Mouse (Mus musculus) neural tube, embryonic 15.5 days (tissue): ENCODE data around the gene E4f1. TPM values are rescaled to one million over a fixed set of nuclear protein-coding genes. Genes with fewer than 3 reads are reported as not detected.

Experiments
- ATAC-seq: fragments of 200-750 bp; cut with Nextera tagmentation; 2 replicates; pipeline ENCODE4 v1.8.0; 2017; ENCODE audit warnings: mild to moderate bottlenecking, moderate TSS enrichment, moderate library complexity; ENCODE audit not compliant: low FRiP score
- H3K27ac ChIP-seq: fragments of 300-500 bp; sonication (generic); replicated peaks from 2 replicates; pipeline ENCODE4 v1.5.1; 2015; ENCODE audit warnings: mild to moderate bottlenecking, inconsistent platforms
- H3K27me3 ChIP-seq: fragments of 300-500 bp; sonication (generic); replicated peaks from 2 replicates; pipeline ENCODE4 v1.6.1; 2015; ENCODE audit warnings: inconsistent platforms
- H3K36me3 ChIP-seq: fragments of 300-500 bp; sonication (generic); 2 replicates; pipeline ENCODE4 v1.6.1; 2015; ENCODE audit warnings: inconsistent platforms
- H3K4me1 ChIP-seq: fragments of 300-500 bp; sonication (generic); 2 replicates; pipeline ENCODE4 v1.6.1; 2015; ENCODE audit warnings: inconsistent platforms
- H3K4me2 ChIP-seq: fragments of 300-500 bp; sonication (generic); 2 replicates; pipeline ENCODE4 v1.6.1; 2015; ENCODE audit warnings: inconsistent platforms, mild to moderate bottlenecking, moderate library complexity
- H3K4me3 ChIP-seq: fragments of 300-500 bp; sonication (generic); replicated peaks from 2 replicates; pipeline ENCODE4 v1.5.1; 2015; ENCODE audit warnings: mild to moderate bottlenecking, inconsistent platforms
- H3K9ac ChIP-seq: fragments of 300-500 bp; sonication (generic); replicated peaks from 2 replicates; pipeline ENCODE4 v1.6.1; 2015; ENCODE audit warnings: mild to moderate bottlenecking, inconsistent platforms
- H3K9me3 ChIP-seq: fragments of 300-500 bp; sonication (generic); replicated peaks from 2 replicates; pipeline ENCODE4 v1.6.1; 2016; ENCODE audit warnings: inconsistent platforms
- WGBS: fragments of 180-500 bp; shearing (Covaris S2); methylation state at CpG from one replicate; pipeline ENCODE4 v1.1.7; 2015; ENCODE audit warnings: mixed read lengths; 5-methylcytosine and 5-hydroxymethylcytosine counted together
- polyA plus RNA-seq: library from polyadenylated mRNA; unstranded; fragments of >200 nt; fragmentation: Nextera tagmentation; extraction: Ambion mirVana; gene quantifications from 2 replicates; pipeline ENCODE4 v1.2.1, GENCODE M21; 2015

The E4f1 gene
- 46.3 and 49.5 TPM in 2 replicates for polyA plus RNA-seq

DNA sequence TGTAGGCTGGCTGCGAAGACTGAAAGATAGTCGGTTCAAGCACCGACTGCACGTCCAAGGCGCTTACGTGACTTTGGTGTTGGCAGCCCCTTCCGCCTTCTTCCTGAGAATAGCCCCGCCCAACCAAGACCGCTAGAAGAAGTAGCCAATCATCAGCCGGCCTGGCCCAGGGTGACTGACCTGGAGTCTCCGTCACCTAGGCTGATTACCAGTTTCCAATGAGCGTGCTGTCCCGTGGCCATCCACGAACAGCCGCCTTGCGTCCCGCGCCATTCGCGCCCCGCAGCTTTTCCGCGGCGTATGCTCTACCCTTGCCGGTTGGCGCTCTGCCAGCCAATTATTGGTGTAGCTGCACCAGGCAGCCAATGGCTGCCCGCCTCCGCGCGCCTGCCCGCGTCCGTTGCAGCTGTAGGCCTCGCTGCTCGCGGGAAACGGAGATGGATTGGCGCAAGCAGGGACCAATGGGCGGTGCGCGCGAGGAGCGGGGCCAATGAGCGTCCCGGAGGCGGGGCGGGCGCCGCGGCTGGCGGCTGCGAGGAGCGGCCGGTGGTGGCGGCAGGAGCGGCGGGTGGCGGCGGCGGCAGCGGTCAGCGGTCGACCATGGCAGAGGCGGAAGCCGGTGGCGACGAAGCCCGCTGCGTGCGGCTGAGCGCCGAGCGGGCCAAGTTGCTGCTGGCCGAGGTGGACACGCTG, at the start of gene E4f1, which contains the start of gene Pgp:
Gene E4f1, minus strand, starts transcription at position 404 of the 693 bp plus-strand sequence.
Gene Pgp, plus strand, starts transcription at position 483 of the 693 bp plus-strand sequence.
- Histone ChIP-seq H3K9ac (peak within 1 kb of the TSS; percentile 92), H3K4me3 (peak within 1 kb of the TSS; percentile 92), H3K27me3 (no peaks in the 10 kb centered on the region), H3K4me1 (peaks cover 42% of the 10 kb centered on the region), H3K4me2 (peak within 1 kb of the TSS; percentile 99), H3K9me3 (no peaks in the 10 kb centered on the region), H3K36me3 (peaks cover 13% of the 10 kb centered on the region), H3K27ac (peak within 1 kb of the TSS; percentile 91)
- ATAC-seq, result peak; percentile 96
- WGBS, result under 1% methylated on average over 57 of the region's 75 CpGs

DNA sequence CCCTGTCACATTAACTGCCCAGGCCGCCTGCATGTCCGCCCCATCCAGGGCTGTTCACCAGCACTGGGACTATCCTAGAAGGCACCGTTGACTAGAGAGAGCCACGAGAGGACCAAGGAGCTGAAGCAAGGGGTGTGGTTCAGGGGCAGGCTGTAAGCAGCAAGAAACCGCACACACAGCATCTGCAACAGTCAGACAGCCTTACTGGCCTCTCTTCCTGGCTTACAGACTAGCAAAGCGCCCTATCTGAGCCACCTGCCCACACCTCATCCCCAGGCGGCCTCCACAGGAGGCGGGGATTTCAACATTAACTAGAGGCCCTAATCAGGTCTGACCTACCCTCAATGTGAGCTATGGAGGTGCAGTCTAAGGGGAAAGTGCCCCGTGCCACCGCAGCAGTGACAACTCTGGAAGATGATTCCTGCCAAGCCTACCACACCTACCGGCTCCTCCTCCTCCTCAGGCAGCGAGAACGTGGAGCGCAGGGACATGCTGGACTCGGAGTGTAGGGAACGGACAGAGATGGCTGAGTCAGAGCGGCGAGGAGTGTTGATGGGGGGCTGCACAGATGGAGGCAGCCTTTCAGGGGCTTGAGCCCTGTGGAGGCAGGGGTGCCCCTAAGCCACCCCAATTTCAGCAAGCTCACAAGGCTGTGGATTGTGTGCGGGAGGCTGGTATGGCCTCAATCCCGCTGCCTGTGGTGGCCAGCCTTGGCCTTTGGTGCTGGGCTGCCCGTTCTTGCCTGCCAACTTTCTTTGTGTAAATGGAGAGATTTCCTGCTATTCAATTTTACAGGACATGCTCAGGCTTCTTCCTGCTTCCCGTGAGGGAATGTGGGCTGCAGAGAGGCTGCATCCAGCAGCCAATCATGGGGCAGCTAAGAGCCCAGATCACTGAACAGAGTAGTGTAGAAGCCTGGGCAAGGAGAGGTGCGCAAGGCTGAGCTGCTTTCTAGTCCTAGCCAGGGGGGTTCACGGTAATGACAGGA, 44.5 kb upstream of the E4f1 start:
- 89% methylated on average over 24 of the region's 24 CpGs for WGBS
- 0 out of 2 replicates have a peak overlapping the region, but pooled peaks have one; percentile 5 for H3K4me2 ChIP-seq
- H3K9me3 ChIP-seq, result no peaks in the 10 kb centered on the region
- no peaks in the 10 kb centered on the region for H3K27me3 ChIP-seq
- H3K36me3 ChIP-seq, result peaks cover 73% of the 10 kb centered on the region
- H3K9ac ChIP-seq, result no peak overlapping the region
- H3K4me1 ChIP-seq, result no peaks in the 10 kb centered on the region
- H3K27ac ChIP-seq, result peak overlapping the region; percentile 18; the same call in 1 of the 2 replicates
- ATAC-seq, result no peak
- no peak overlapping the region for H3K4me3 ChIP-seq

DNA sequence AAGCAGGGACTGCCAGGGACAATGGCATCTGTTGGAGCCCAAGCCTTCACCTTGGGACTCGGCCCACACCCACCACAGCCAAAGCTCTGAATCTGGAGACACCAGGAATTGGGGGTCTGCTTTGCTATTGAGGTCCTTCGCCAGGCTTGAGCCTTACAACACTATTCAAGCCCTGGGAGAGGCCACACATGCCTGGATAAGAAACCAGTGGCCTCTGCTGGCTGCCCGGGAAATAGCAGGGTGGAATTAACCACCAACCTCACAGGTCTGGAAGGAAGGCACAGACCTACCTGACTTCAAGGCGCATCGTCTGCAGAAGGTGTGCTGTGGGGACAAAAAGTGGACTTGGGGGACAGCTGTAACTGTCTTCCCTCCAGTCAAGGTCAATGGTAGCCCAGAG, 43.5 kb upstream of the E4f1 start:
- Histone ChIP-seq H3K9ac (no peak overlapping the region), H3K4me3 (no peak overlapping the region), H3K27me3 (no peaks in the 10 kb centered on the region), H3K36me3 (peaks cover 81% of the 10 kb centered on the region), H3K9me3 (no peaks in the 10 kb centered on the region), H3K27ac (no peak overlapping the region), H3K4me2 (no peak overlapping the region), H3K4me1 (no peaks in the 10 kb centered on the region)
- ATAC-seq, result peak; percentile 39; the same call in 1 of the 2 replicates
- WGBS, result 55% methylated on average over 5 of the region's 5 CpGs

DNA sequence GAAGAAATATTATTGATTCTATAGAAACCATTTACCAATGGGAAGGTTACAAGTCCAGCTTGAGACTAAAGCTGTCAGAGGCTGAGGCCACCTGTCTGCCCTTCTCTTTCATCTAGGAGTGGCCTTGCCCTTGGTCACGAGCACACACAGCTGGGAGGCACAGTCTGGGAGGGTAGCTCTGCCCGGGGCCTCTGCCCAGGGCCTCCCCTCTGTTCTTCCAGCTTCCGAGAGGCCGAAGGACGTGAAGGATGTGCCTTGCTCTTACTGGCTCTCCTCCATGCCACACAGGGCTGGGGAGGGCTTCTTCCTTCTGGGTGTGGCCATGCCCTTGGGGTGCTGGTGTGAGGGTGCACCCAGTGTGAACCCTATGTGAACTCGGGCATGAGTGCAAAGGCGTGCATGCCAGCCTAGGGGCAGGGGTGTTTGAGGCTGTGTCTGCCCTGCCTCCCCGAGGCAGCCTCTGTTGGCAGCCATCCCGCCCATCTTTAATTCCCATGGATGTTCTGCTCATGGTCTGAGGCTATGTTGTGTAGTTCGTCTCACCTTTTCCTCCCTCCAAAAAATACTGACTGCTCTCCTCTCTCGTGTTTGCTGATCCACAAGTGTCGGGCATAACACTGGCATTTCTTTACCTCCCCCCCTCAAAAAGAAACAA, 37.8 kb upstream of the E4f1 start:
- Histone ChIP-seq H3K27me3 (no peaks in the 10 kb centered on the region), H3K4me3 (no peak overlapping the region), H3K36me3 (peaks cover 89% of the 10 kb centered on the region), H3K9me3 (no peaks in the 10 kb centered on the region), H3K4me1 (peaks cover 4% of the 10 kb centered on the region), H3K4me2 (no peak overlapping the region), H3K27ac (no peak overlapping the region), H3K9ac (no peak overlapping the region)
- 83% methylated on average over 12 of the region's 12 CpGs for WGBS
- ATAC-seq, result no peak

DNA sequence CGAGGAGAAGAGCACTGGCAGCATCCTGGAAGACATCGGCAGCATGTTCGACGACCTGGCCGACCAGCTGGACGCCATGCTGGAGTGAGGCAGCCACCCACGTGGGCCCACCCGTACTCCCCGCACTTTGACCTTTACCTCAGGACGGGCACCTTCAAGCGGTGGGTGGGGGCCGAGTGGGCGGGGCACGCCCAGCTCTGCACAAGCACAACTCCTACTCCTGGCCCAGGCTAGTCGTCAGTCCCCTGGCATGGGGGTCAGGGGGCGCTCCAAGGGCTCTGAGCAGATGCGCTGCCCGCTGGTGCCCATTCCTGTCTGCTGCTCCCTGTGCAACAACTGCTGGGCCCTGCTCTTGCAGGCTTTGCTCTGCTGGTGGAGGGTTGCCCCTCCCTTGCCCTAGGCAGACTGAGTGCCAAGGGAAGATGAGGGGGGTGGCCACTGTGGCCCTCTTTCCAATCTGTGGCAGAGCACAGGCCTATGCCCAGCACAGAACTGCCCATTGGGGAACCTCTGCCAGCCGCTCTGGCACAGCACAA, 37.1 kb upstream of the E4f1 start:
- no peak for ATAC-seq
- peaks cover 4% of the 10 kb centered on the region for H3K4me1 ChIP-seq
- 62% methylated on average over 19 of the region's 19 CpGs for WGBS
- no peaks in the 10 kb centered on the region for H3K27me3 ChIP-seq
- H3K4me3 ChIP-seq, result no peak overlapping the region
- H3K27ac ChIP-seq, result no peak overlapping the region
- no peak overlapping the region for H3K4me2 ChIP-seq
- peaks cover 96% of the 10 kb centered on the region for H3K36me3 ChIP-seq
- no peaks in the 10 kb centered on the region for H3K9me3 ChIP-seq
- no peak overlapping the region for H3K9ac ChIP-seq

DNA sequence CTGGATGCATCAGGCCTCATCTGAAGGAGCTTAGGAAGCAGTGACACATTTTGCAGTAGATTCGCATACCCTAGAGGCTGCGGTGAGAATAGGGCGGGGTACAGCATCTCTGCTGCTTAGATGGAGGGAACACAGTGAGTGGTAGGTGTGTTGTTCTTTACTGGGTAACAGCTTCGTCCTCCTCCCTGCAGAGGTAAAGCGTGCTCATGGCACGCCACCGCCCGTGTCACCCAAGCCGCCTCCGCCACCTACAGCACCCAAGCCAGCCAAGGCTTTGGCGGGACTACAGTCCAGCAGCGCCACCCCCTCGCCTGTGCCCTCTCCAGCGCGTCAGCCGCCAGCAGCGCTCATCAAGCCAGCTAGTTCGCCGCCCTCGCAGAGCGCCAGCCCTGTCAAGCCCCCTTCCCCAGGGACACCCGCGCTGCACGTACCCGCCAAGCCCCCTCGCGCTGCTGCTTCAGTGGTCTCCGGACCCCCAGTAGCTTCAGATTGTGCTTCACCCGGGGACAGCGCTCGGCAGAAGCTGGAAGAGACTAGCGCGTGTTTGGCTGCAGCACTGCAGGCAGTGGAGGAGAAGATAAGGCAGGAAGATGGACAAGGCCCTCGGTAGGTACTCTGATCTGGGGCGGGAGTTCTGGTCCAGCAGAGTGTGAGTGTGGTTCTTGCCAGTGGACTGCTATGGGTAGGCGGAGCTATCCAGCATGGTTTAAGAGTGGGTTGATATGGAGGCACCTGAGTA, 36.4 kb upstream of the E4f1 start:
- Histone ChIP-seq H3K4me3 (no peak overlapping the region), H3K9ac (no peak overlapping the region), H3K36me3 (peaks cover 96% of the 10 kb centered on the region), H3K4me2 (peak overlapping the region; percentile 30), H3K27ac (0 out of 2 replicates have a peak overlapping the region, but pooled peaks have one; percentile 19), H3K4me1 (peaks cover 4% of the 10 kb centered on the region), H3K27me3 (no peaks in the 10 kb centered on the region), H3K9me3 (no peaks in the 10 kb centered on the region)
- 32% methylated on average over 36 of the region's 36 CpGs for WGBS
- no peak for ATAC-seq

DNA sequence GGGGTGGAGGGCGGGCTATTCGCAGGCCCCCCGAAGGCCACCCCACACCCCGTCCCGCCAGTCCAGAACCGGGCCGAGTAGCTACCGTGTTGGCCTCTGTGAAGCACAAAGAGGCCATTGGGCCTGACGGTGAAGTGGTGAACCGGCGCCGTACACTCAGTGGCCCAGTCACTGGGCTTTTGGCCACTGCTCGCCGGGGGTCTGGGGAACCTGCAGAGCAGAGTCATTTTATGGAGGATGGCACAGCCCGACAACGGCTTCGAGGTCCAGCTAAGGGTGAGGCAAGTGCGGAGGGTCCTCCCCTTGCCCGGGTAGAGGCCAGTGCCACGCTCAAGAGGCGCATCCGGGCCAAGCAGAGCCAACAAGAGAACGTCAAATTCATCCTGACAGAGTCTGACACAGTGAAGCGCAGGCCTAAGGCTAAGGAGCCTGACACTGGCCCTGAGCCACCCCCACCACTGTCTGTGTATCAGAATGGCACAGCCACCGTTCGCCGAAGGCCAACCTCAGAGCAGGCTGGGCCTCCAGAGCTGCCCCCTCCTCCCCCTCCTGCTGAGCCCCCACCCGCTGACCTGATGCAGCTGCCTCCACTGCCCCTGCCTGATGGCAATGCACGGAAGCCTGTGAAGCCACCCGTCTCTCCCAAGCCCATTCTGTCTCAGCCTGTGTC, 35.3 kb upstream of the E4f1 start:
- Histone ChIP-seq H3K9me3 (no peaks in the 10 kb centered on the region), H3K4me3 (no peak overlapping the region), H3K36me3 (peaks cover 96% of the 10 kb centered on the region), H3K27me3 (no peaks in the 10 kb centered on the region), H3K9ac (0 out of 2 replicates have a peak overlapping the region, but pooled peaks have one; percentile 17), H3K27ac (no peak overlapping the region), H3K4me1 (peaks cover 4% of the 10 kb centered on the region), H3K4me2 (no peak overlapping the region)
- 88% methylated on average over 30 of the region's 30 CpGs for WGBS
- no peak for ATAC-seq

DNA sequence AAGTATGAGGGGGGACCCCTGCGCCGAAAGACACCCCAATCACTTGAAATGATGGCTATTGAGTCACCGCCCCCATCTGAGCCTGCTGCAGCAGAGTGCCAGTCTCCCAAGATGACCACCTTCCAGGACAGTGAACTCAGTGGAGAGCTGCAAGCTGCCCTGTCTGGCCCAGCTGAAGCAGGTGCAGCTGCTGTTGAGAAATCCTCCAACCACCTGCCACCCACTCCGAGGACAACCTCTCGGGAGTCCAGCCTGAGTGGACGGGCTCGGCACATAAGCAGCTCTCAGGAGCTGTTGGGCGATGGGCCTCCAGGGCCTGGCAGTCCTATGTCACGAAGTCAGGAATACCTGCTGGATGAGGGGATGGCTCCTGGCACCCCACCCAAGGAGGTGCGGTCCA, 34.0 kb upstream of the E4f1 start:
- H3K4me3 ChIP-seq, result no peak overlapping the region
- H3K27me3 ChIP-seq, result no peaks in the 10 kb centered on the region
- H3K9ac ChIP-seq, result no peak overlapping the region
- no peaks in the 10 kb centered on the region for H3K9me3 ChIP-seq
- no peak overlapping the region for H3K4me2 ChIP-seq
- peaks cover 4% of the 10 kb centered on the region for H3K4me1 ChIP-seq
- H3K27ac ChIP-seq, result no peak overlapping the region
- 90% methylated on average over 10 of the region's 10 CpGs for WGBS
- peaks cover 93% of the 10 kb centered on the region for H3K36me3 ChIP-seq
- ATAC-seq, result no peak

DNA sequence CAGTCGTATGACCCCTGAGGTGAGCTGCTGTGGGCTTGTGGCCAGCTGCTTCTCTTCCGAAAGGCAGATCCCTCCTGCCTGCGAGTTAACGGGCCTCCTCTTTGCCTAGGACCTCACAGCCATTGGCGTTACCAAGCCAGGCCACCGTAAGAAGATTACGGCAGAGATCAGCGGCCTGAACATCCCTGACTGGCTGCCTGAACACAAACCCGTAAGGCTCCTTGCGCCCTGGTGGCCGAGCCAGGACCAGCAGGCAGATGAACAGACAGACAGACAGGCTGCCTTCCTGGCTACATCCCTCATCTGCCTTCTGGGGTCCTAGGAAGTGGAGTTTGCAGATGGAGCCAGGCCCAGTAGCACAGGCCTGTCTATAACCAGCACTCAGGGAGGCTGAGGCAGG, 32.1 kb upstream of the E4f1 start:
- 49% methylated on average over 11 of the region's 11 CpGs for WGBS
- Histone ChIP-seq H3K27me3 (no peaks in the 10 kb centered on the region), H3K4me3 (no peak overlapping the region), H3K9ac (no peak overlapping the region), H3K4me2 (no peak overlapping the region), H3K36me3 (peaks cover 94% of the 10 kb centered on the region), H3K27ac (no peak overlapping the region), H3K4me1 (peaks cover 2% of the 10 kb centered on the region), H3K9me3 (no peaks in the 10 kb centered on the region)
- ATAC-seq, result no peak

DNA sequence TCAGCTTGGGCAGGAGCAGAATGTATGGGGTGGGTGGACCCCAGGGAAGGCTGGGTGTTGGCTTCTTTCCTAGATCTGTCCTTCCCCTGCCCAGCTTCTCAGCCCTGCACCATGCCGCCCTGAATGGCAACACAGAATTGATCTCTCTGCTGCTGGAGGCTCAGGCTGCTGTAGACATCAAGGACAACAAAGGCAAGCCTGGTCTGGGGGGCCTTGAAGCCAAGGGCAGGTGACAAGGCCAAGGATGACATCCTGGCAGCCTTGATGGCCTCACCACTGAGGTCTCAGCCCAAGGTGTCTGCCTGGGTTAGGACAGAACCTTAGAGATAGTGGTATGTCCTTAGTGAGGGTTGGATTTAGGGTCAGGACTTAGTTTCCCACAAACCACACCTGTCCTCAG, 25.9 kb upstream of the E4f1 start:
- Histone ChIP-seq H3K27me3 (no peaks in the 10 kb centered on the region), H3K27ac (no peak overlapping the region), H3K36me3 (peaks cover 49% of the 10 kb centered on the region), H3K9me3 (no peaks in the 10 kb centered on the region), H3K9ac (no peak overlapping the region), H3K4me3 (no peak overlapping the region), H3K4me2 (no peak overlapping the region), H3K4me1 (peaks cover 27% of the 10 kb centered on the region)
- ATAC-seq, result no peak
- WGBS, result 67% methylated on average over 1 of the region's 1 CpGs
